Mouse (Mus musculus): ENCODE measurements around the gene Plcd1. TPM values are rescaled to one million over a fixed set of nuclear protein-coding genes. Genes with fewer than 3 reads are reported as not detected.

Gene Plcd1
- total RNA-seq, 1 experiment from 2014 or later = 11.1 TPM

DNA sequence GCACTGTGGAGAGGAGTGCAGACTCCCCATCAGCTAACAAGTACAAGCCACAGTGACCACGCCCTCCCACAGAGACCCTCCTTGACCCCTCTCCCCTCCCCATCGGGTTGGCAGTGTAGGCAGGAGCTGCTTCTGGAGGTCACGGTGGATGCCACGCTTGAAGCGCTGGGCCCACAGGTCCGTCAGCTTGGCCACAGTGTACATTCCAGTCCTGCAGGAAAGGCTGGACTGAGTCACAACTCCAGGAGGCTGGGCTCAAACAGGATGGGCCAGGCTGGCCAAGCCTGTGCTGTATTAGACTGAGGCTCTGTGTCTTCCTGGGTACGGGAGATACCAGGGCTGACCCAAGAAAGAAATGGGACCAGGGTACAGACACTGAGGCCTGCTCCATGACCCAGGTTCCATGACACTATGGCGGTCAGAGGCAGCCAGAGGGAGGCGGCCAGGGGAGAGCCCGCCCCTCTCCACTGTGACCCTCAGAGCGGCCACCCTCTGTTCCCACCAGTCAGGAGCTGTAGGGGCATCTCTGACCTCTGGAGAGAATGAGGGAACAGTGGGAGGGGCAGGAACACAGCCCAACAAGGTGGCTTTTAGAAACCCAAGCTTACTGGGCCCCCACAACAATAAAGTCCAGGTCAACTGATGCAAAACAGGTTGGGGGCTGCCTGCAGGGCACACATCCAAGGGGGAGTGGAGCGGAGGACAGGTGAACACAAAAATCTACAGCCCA is 1.6 kb downstream of the Plcd1 start:
- DNase-seq = no peak

DNA sequence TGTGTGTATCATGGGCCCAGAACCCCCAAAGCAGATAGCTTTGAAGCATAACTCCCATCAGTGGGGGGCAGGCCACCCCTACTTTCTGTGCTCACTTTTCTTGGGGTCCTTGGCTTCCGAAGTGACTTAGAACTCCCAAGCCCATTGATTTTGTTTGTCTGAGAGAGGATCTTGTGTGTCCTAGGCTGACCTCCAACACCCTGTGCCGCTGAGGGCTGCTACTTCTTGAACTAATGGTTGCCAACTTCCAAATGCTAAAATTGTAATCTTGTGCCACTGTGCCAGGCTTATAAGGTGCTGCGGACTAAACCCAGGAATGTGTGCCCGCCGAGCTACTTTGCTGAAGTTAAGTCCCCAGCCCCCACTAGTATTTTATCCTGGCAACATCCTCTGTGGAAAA is 2.8 kb downstream of the Plcd1 start:
- no peak for DNase-seq

DNA sequence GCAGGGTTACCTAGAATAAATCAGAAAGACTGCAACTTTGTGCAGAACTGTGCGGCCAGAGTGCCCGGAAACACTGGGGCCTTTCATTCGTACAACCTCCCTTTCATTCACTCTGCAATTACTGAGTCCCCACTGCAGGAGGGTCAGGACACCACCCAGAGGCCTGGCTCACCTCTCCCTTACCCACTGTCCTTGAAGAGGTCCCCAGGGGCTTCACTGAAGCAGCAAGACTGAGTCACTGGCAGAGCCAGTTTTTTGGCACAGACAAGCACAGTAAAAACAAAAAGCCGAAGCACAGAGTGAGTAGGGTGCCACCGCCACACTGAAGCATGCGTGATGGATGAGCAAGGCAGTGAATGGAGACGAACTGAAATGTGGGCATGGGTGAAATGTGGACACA is 3.9 kb downstream of the Plcd1 start:
- peak; percentile 34 for DNase-seq

GRCm38 (mm10) chr9:119088148-119088801 is 5.0 kb downstream of the Plcd1 start:
- peak; percentile 93 for DNase-seq

DNA sequence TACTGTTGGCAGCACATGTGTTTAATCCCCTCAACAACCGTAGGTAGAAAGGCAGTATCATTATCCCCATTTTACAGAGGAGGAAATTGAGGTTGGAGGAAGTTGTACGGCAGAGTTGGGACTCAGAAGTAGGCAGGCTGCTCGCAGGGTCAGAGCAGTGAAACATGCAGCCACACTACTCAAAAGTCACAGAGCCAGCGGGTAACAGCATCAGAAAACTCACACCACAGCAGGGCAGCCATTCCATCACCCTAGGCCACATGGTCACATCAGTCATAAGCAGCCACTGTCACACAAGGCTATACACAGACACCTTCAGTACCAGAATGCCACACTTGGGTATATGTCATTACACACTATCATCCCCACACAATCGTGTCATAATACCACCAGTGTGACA is 6.0 kb downstream of the Plcd1 start:
- no peak for DNase-seq

DNA sequence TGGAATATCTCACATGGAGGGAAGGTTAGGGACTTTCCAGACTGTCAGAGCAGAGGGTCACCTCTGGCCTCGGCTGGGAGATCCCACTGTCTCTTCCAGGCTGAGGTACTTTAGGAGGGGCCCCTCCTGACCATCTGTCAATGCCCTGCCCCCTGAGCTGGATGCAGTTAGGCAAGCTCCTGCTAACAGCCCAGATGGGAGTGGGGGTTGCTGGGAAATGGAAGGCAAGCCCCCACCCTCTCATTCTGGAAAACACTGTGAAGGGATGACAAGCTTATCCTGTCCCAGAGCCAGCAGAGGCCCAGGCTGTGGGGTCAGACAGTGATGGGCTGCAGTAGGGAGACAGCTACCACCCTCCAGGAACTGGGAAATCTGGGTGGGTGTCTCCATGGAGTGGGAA is 6.9 kb downstream of the Plcd1 start:
- no peak for DNase-seq

GRCm38 (mm10) chr9:119083966-119084365 is 9.3 kb downstream of the Plcd1 start:
- DNase-seq = no peak

DNA sequence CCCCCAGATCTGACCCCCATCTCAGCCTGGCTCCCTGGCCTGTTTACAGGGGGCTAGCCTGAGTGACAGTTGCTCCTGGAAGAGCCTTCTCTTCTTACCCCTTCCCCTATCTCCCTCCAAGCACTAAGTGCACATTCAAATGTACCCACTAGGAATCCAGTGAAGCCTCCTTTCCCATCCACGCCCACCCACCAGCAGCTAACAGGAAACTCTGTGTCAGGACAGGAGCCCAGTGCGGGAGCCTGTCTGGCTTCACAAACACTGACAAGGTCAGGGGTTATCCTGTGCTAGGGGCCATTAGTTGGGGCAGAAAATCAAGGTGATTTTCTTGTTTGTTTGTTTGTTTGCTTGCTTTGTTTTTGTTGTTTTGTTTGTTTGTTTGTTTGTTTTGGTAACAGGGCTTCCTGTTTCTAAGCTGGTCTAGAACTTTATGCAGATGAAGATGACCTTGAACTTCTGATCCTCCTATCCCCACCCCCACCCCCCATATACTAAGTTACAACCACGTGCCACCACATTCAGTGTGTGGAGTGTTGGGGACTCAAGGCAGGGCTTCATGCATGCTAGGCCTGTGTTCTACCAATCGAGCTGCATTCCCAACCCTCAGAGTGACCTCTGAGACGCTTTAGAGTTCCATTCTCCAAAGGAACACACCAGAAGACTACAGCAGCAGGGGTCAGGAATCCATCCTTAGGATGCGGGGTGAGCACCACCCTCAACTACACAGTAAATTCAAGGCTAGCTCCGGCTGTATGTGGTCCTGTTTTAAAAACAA is 10.5 kb downstream of the Plcd1 start:
- DNase-seq = no peak

DNA sequence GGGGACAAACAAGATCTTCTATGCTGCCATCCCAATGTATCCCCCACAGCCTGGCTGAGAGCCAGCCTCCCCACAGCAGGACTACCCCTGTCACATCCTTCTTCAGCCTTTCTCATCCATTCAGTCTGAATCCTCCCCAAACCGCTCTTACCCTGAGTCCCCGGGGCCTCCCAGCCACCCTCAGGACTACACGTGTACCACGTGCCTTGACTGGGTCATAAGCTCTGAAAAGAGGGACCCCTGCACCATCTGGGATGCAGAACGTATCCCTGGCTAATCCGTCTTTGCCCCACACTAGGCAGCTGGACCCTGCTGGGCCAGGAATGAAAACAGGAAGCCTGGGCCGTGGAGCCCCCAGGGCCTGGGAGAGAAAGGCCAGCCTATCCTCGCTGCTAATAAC is 11.3 kb downstream of the Plcd1 start:
- no peak for DNase-seq

- no peak for DNase-seq
Observed at GRCm38 (mm10) chr9:119080040-119080675, 13.1 kb downstream of the Plcd1 start.

DNA sequence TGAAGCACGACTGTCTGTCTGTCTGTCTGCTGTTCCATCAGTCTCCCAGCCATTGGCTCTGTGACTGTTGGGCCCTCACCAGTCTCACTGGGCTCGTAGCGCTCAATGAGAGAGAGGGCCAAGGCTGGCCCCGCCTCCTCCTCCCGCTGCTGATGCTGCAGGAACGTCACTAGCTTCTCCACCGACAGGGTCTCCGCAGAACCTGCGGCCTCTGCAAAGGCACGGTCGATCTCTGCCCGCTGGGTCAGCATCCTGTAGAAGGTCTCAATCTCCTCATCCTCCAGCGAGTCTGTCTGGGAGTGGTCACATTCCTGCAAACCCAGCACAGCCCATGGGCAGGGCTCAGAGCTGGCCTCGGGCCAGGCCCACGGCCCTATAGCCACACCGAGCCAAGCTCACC is 17.6 kb downstream of the Plcd1 start:
- no peak for DNase-seq

- DNase-seq = peak; percentile 33
Observed at GRCm38 (mm10) chr9:119073184-119073895, 20.0 kb downstream of the Plcd1 start.

DNA sequence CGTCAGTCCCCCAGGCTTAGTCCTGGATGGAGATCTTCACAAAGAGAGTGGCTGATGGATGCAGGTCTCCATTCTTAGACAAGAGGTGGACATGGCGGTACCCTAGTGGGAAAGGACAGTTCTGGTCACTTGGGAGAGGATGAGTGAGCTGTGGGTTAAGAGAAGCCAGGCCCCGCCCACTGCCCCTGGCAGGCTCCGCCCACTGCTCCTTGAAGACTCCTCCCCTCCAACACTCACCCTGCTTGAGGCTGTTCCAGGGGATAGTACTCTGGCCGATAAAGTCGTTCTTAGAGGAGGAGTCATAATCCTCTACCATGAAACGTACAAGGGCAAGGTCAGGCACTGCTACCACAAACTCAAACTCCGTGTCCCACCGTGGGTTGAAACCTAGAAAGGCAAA is 21.5 kb downstream of the Plcd1 start:
- no peak for DNase-seq

DNA sequence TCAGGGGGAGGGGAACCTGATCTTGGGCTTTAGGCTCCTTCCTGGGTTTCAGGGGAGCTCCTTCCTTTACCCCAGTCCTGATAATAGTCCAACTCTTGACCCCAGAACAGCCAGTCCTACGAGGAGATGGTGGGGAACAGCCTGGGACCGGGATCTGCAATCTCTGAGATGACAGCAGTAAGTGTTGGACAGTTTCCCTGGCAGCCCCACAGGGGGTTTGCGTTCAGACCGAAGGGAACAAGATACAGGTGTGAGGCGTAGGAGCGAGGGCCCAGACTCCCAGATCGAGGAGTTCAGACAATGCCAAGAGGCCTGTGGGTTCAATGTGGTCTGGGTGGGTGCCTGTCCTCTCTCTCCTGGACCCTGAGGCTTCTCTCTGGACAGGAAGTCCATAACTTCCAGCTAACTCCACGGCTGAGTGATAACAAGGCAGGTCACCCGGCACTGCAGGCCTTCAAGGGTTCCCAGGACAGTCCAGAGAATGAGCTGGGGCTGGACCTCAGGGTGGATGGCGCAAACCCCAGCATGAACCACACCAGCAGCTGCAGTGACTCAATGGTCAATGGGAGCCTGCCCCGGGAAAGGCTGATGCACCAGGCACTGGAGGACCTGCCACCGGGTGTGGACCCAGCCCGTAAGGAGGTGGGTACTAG is 23.0 kb downstream of the Plcd1 start:
- no peak for DNase-seq

DNA sequence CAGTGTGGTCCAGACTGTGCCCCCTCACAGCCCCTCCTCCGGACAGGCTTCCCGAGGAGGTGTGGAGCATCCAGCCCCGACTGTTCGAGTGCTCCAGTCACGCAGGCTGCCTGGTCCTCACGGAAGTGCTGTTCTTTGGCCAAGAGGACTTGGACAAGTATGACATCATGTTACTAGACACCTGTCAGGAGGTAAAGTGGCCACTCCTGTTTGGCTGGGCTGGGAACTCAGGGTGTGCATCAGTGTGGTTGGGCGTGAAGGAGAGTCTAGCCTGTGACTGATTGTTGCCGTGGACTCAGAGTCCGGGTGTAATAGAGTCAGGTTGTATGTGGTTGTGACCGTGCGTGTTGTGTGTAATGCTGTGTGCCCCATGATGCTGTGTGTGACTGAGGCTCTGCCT is 25.0 kb downstream of the Plcd1 start:
- DNase-seq = no peak

DNA sequence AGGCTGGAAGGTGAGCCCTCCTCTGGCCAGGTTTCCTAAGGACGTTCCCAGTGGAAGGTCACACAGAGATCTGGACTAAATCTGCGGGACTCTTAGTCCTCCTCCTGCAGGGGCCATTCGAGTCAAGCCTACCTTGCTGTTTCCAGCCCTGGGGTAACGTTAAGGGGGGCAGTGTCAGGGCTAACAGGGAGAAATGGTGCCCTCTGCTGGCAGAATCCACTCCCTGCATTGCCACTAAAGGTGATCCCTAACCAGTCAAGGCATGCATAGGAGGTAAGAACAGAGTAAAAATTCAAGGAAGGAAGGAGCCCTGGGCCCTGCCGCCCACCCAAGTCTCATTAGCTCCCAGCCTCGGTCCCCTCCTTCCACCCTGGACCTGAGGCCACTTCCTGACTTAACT is 25.7 kb downstream of the Plcd1 start:
- peak; percentile 75 for DNase-seq

GRCm38 (mm10) chr9:119064296-119064695 is 29.0 kb downstream of the Plcd1 start:
- no peak for DNase-seq

GRCm38 (mm10) chr9:119063036-119063644 is 30.2 kb downstream of the Plcd1 start:
- DNase-seq = no peak

- no peak for DNase-seq
Observed at GRCm38 (mm10) chr9:119060701-119061100, 32.6 kb downstream of the Plcd1 start.

- no peak for DNase-seq
Observed at GRCm38 (mm10) chr9:119058245-119058644, 35.1 kb downstream of the Plcd1 start.

DNA sequence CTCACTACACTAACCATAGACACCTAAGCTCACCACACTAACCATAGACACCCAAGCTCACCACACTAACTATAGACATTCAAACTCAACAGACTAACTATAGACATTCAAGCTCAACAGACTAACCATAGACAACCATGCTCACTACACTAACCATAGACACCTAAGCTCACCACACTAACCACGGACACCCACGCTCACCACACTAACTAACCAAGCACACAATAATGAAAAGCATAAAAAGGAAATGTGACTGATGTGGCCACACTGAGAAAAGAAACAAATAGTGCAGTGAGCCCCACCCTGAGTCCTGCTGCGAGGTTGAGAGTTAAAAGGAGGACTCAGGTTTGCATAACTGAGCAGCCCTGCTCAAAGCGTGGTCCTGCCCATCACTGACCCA is 38.0 kb downstream of the Plcd1 start:
- no peak for DNase-seq
